Mouse (Mus musculus) sigmoid colon, adult 10 weeks (tissue): ENCODE data around the gene Trib3. TPM values are rescaled to one million over a fixed set of nuclear protein-coding genes. Genes with fewer than 3 reads are reported as not detected.

Experiments used
- polyA plus RNA-seq: library from polyadenylated mRNA; stranded (reverse); fragments of 350-450 nt; fragmentation: Illumina TruSeq; extraction: RNeasy Lipid Tissue Mini Kit (QIAGEN cat#74804); gene quantifications from one replicate; pipeline ENCODE4 v1.2.3, GENCODE M21; 2014; ENCODE audit warnings: low read depth, low replicate concordance

Gene Trib3
- polyA plus RNA-seq, result not detected

DNA sequence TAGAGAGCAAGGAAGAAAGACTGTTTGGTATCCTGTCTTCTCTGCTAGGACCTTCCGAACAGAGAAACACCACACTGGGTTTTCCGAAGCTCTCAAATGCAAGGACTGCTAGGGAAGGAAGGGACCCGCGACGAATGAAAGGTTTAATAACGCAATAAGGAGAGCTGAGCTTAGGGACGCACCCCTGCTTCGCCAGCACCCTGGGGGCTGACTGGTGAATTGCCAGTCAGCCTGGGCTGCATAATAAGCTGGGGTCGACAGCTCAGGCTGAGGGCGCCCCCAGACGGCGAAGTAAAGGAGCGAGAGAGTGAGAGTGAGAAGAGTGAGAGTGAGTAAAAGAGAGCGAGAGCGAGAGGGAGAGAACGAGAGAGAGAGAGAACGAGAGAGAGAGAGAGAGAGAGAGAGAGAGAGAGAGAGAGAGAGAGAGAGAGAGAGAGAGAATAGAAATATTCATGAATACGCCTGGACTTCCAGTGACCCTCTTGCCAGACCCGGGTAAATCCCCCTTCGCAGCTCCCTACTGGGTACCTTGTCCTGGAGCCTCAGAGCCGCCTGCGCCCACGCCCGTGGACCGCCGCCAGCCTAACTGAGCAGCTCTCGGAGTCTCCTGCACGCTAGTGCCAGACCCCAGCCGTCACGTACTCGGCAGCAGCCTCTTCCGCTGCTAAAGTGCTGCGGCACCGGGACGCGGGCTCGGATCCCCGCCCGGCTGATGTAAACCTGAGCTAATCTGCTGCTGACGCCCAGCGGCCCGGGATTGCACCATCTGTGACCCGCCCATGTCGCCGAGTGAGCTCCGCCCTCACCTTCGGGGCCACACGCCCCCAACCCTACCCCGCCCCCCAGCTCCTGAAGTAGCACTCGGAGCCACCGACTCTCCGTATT, at the start of gene Trib3:
Gene Trib3 (minus strand): TSS at position 704 of the 885 bp plus-strand sequence.

DNA sequence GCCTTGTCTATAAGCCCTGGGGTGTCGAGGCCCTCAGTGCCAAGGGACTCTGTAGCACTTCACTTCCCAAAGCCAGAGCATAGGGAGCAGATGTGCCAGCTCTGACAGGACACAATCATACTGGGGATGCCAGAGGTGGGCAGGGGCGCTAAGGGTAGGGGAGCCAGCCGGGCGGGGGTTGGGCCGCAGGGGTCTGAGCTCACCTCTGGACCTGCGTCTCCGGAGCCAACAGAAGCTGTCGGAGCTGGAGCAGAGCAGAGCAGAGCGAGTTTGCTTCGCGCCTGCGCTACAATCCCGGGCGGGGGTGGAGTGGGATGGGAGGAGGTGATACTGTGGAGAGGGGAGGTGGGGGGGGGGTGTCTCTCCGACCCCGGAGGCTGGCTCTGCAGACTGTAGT, 32.5 kb upstream of the Trib3 start, which contains the start of gene Nrsn2:
Gene Nrsn2 (minus strand): TSS at position 294 of the 397 bp plus-strand sequence.

DNA sequence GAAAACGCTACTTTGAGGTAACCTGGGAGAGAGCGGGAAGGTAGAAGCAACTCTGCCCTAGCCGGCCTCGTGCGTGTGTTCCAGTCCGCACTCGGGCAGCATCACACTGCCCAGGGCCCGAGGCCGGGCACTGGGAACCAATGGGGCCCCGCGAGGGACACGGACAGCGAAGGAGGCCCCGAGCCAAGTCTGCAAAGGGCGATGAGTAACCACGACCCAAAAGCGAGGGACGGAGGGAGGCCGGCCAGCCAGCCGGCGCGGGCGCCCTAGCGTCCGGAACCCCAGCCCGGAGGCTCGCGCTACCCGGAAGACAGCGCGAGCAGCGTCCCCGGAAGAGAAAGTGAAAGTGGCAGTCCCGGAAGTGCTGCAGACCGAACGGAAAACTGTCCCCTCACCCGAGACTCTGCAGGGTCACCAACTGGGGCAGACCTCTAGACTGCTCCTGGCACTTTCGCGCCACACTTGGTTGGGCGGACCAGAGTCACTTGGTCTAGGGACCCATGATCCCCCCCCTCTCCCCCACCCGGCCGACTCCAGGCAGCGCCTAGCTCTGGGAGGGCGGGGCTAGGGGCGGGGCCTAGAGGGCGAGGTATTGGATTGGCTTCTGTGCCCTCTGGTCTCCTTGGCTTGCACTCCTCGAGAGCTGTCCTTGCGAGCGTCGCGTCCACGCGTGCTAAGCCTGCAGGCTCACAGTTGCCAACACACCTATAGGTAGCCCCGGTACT, 11.6 kb downstream of the Trib3 start, which contains the start of gene Rbck1:
Gene Rbck1 (minus strand): TSS at position 553 of the 725 bp plus-strand sequence.

DNA sequence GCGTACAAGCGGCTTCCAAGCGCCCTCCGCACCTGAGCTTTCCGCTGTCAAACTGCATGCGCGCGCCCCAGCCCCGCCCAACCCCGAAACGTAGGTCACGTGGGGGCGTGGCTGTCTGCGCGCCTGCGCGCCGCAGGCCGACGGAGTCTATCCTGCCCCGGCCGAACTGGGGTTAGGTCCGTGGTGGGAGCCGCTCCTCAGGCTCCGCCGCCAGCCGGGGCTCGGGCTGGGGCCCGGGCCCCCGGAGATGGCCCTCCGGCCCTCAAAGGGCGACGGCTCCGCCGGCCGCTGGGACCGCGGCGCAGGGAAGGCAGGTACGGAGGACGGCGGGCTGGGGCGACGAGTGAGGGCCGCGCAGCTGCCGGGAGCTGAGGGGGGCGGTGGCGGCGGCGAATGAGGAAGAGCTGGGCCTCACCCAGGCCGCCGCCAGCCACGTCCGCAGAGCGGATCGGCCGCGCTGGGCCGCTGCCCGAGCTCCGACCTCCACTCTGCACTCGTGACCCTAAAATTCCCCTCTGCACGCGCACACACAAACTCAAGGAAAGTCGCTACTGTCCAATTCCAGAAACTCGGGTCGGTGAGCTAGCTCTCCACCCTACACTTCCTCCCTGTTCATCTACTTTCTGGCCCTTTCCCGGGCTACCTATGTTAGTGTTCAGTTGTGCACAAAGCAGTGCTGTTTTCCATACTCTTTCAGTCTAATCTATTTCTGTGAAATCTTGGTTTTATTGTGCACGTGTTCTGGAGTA, 49.9 kb downstream of the Trib3 start, which contains the start of gene Tbc1d20:
Gene Tbc1d20 (plus strand): TSS at position 102 of the 749 bp plus-strand sequence.

Other genes starting within 250 kb of the Trib3 start
- 42.8 TPM for gene Srxn1, start 238.5 kb downstream of the Trib3 start, polyA plus RNA-seq
- gene Tcf15, start 200.5 kb downstream of the Trib3 start, polyA plus RNA-seq, result not detected
- gene Csnk2a1, start 117.2 kb downstream of the Trib3 start, polyA plus RNA-seq, result 252 TPM
- gene Tbc1d20, start 50.2 kb downstream of the Trib3 start, polyA plus RNA-seq, result 38.1 TPM
- gene Rbck1, start 11.4 kb downstream of the Trib3 start, polyA plus RNA-seq, result 1.8 TPM
- gene Nrsn2, start 32.6 kb upstream of the Trib3 start, polyA plus RNA-seq, result 0.32 TPM
- gene Sox12, start 54.0 kb upstream of the Trib3 start, polyA plus RNA-seq, result 0.13 TPM
- gene Zcchc3, start 71.0 kb upstream of the Trib3 start, polyA plus RNA-seq, result 1.5 TPM
- not detected for gene 6820408C15Rik, start 71.6 kb upstream of the Trib3 start, polyA plus RNA-seq
- gene Defb23, start 120.6 kb upstream of the Trib3 start, polyA plus RNA-seq, result not detected
- gene Defb20, start 133.0 kb upstream of the Trib3 start, polyA plus RNA-seq, result not detected
- gene Defb22, start 146.1 kb upstream of the Trib3 start, polyA plus RNA-seq, result not detected
- gene Defb26, start 167.7 kb upstream of the Trib3 start, polyA plus RNA-seq, result not detected
- gene Defb28, start 174.2 kb upstream of the Trib3 start, polyA plus RNA-seq, result not detected
- not detected for gene Defb29, start 196.1 kb upstream of the Trib3 start, polyA plus RNA-seq
- not detected for gene Gm17416, start 225.3 kb upstream of the Trib3 start, polyA plus RNA-seq
- not detected for gene Defb21, start 228.7 kb upstream of the Trib3 start, polyA plus RNA-seq
- gene Defb19, start 236.3 kb upstream of the Trib3 start, polyA plus RNA-seq, result not detected